Mouse (Mus musculus) hindbrain, embryonic 15.5 days (tissue): Measurements from ENCODE around the gene Rit1. TPM values are rescaled to one million over a fixed set of nuclear protein-coding genes. Genes with fewer than 3 reads are reported as not detected.

Experiments used
- ATAC-seq: fragments of 200-750 bp; cut with Nextera tagmentation; 2 replicates; pipeline ENCODE4 v1.8.0; 2017; ENCODE audit warnings: low read depth, moderate number of reproducible peaks, moderate TSS enrichment; ENCODE audit not compliant: low FRiP score
- H3K27ac ChIP-seq: fragments of 300-500 bp; sonication (generic); replicated peaks from 2 replicates; pipeline ENCODE4 v1.5.1; 2015; ENCODE audit warnings: mild to moderate bottlenecking, inconsistent platforms
- H3K27me3 ChIP-seq: fragments of 300-500 bp; sonication (generic); 2 replicates; pipeline ENCODE4 v1.6.1; 2015; ENCODE audit warnings: control low read depth, inconsistent platforms
- H3K36me3 ChIP-seq: fragments of 300-500 bp; sonication (generic); 2 replicates; pipeline ENCODE4 v1.6.1; 2015; ENCODE audit warnings: control low read depth, inconsistent platforms
- H3K4me1 ChIP-seq: fragments of 300-500 bp; sonication (generic); replicated peaks from 2 replicates; pipeline ENCODE4 v1.6.1; 2015; ENCODE audit warnings: control low read depth, inconsistent platforms
- H3K4me2 ChIP-seq: fragments of 300-500 bp; sonication (generic); 2 replicates; pipeline ENCODE4 v1.6.1; 2015; ENCODE audit warnings: moderate library complexity, mild to moderate bottlenecking, inconsistent platforms
- H3K4me3 ChIP-seq: fragments of 300-500 bp; sonication (generic); 2 replicates; pipeline ENCODE4 v1.5.1; 2015; ENCODE audit warnings: mild to moderate bottlenecking, inconsistent platforms
- H3K9ac ChIP-seq: fragments of 300-500 bp; sonication (generic); 2 replicates; pipeline ENCODE4 v1.6.1; 2015; ENCODE audit warnings: inconsistent platforms
- H3K9me3 ChIP-seq: fragments of 300-500 bp; sonication (generic); 2 replicates; pipeline ENCODE4 v1.6.1; 2016; ENCODE audit warnings: control low read depth, inconsistent platforms
- WGBS: fragments of 180-500 bp; shearing (Covaris S2); methylation state at CpG from one replicate; pipeline ENCODE4 v1.1.7; 2015; 5-methylcytosine and 5-hydroxymethylcytosine counted together
- polyA plus RNA-seq: library from polyadenylated mRNA; unstranded; fragments of >200 nt; fragmentation: Nextera tagmentation; extraction: Ambion mirVana; gene quantifications from 2 replicates; pipeline ENCODE4 v1.2.1, GENCODE M21; 2015

The Rit1 gene
- polyA plus RNA-seq: 64.4 and 66.8 TPM in 2 replicates

DNA sequence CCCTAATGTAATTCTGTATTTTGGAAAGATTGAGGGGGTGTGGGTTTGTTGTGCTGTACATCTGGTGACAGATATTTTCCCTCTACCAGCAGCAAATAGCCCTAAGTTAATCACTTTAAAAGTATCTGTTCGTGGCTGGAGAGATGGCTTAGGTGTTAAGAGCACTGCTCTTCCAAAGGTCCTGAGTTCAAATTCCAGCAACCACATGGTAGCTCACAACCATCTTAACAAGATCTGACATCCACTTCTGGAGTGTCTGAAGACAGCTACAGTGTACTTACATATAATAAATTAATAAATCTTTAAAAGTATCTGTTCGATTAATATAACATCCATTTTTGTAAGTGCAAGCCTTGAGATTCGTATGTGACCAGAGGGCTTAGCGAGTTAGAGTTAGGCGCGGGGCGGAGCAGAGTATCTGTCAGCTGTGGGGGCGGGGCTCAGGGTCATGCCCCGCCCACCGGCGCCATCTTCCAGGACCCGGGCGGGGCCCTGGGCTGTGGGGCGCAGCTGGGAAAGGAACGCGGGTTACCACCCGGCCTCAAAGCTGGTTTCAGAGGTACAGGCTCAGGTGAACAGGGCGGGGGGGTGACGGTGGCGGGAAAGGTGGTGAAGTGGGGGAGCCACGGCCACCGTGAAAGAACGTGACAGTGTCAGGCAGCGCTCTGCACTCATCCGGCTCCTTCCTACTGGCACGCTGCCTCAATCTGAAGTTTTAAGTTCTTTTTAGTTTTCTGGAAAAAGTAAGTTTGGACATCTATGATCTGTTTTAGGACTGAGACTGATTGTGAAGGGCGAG, at the start of gene Rit1:
TSS of gene Rit1 (plus strand) at position 440 of the 799 bp plus-strand sequence.
- Histone ChIP-seq H3K4me2 (peak within 1 kb of the TSS; percentile 87), H3K9ac (peak within 1 kb of the TSS; percentile 56), H3K27ac (peak within 1 kb of the TSS; percentile 64), H3K27me3 (no peaks in the 10 kb centered on the region), H3K9me3 (no peaks in the 10 kb centered on the region), H3K36me3 (peaks cover 26% of the 10 kb centered on the region), H3K4me1 (peaks cover 21% of the 10 kb centered on the region), H3K4me3 (peak within 1 kb of the TSS; percentile 72)
- ATAC-seq: peak; percentile 94
- WGBS: 3% methylated on average over 27 of the region's 27 CpGs

DNA sequence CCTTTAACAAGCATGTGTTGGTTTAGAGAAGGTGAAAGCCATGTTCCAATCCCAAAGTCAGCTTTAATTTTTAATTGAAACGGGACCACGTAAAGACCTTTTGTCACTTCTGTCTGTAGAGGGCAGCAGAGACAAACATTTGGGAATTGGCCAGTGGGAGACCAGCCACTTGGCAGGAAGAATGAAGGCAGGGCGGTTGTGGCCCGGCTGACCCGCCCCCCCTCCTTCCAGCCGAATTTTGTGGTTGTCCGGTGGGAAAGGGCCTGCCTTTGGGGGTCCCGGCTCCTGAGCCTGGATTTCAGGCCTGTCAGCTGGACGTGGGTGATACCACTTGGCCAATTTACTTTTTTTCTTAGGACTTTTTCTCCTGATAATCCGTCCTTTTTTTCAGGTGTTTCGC, 39.2 kb upstream of the Rit1 start:
- Histone ChIP-seq H3K4me3 (peak overlapping the region; percentile 28), H3K4me2 (peak overlapping the region; percentile 62), H3K27me3 (no peaks in the 10 kb centered on the region), H3K9ac (0 out of 2 replicates have a peak overlapping the region, but pooled peaks have one; percentile 45), H3K4me1 (peaks cover 4% of the 10 kb centered on the region; the same call in 1 of the 2 replicates), H3K27ac (no peak overlapping the region), H3K9me3 (no peaks in the 10 kb centered on the region), H3K36me3 (no peaks in the 10 kb centered on the region)
- peak; percentile 38; the same call in 1 of the 2 replicates for ATAC-seq
- 9% methylated on average over 11 of the region's 11 CpGs for WGBS

DNA sequence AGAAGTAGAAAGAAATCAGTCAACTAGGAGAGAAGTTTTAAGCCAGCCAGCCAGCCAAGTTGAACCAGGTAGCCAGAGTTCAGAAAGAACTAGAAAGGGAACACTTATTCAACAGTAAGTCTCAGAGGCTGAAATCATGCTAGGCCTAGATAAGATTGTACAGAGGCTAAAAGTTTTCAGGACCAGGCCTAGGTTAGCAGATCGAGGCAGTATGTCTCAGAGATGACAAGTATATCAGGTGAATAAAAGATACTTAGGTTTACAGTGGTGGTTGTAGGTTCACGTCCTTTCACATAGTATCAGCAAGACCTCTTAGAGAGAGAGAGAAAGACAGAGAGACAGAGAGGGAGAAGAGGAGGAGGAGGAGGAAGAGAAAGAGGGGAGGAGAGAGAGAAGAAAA, 32.8 kb upstream of the Rit1 start:
- Histone ChIP-seq H3K9ac (no peak overlapping the region), H3K4me1 (peaks cover 28% of the 10 kb centered on the region), H3K27me3 (no peaks in the 10 kb centered on the region), H3K36me3 (peaks cover 10% of the 10 kb centered on the region; the same call in 1 of the 2 replicates), H3K4me2 (no peak overlapping the region), H3K9me3 (no peaks in the 10 kb centered on the region), H3K4me3 (no peak overlapping the region), H3K27ac (no peak overlapping the region)
- 91% methylated on average over 2 of the region's 2 CpGs for WGBS
- no peak for ATAC-seq

DNA sequence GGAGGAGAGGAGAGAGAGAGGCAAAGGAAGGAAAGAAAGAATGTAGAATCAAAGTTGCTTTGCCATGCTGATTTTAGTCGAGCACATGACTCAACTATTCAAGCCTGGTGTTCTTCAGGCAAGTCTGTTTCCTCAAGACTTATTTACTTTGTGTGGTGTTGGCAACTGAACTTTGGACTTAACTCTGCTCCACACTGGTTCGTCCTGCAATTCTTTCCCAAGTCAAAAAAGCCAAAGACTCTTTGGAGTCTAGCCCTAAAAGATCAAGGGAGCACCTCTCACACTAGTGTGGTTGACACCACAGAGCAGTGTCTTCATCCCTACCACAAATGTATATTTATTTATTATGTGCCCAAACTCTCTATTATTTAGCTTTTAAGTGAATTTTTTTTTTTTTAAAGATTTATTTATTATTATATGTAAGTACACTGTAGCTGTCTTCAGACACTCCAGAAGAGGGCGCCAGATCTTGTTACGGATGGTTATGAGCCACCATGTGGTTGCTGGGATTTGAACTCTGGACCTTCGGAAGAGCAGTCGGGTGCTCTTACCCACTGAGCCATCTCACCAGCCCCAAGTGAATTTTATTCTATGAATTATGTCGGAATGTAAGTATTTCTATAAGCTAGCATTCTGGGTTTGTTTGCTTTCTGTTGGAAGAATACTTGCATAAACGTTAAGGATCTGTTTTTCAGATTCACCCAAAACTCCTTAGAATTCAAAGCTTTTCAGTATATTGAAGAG, 32.2 kb upstream of the Rit1 start:
- H3K9ac ChIP-seq: peak overlapping the region; percentile 42; the same call in 1 of the 2 replicates

DNA sequence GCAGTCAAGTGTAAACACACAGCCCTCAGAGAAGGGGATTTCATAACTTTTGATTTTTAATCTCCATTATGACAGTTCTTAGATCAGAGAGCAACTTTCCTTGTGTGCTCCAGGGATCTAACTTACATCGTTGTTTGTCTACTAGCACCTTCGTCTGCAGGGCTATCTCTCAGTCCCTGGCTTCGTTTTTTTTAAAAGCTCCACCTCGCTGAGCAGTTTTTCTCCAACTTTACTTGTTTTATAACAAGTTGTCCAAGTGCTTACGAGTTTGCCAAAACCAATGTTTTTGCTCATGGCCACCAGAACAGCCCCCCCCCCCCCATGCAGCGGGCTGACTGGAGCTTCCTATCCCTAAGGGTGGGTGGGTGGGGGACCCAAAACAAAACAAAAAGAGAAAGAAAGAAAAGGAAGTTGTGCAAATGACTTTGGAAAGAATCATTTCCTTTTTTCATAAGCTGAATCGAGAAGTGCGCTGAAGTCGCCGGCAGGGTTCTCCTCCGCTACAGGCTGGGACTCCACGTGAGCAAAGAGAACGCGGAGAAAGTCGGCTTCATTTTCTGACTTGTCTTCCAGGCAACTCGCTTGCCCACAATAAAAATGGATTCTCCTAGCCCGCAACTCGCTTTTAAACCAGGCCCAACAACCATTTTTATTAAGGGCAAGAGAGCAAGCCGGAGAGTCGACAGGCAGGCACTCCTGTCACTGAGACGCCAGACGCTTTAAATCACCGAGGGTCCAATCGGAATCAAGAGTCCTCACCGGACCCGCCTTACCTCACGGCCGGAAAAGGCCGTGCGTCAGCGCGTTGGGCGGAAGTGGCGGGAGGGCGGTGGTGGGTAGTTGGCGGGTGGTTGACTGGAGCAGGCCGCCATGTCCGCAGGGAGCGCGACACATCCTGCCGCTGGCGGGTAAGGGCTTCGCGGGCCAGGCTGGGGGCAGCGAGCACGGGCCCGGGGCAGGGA, 31.4 kb upstream of the Rit1 start, which contains the start of gene Khdc4:
TSS of gene Khdc4 (plus strand) at position 824 of the 962 bp plus-strand sequence.
- Histone ChIP-seq H3K36me3 (peaks cover 25% of the 10 kb centered on the region), H3K4me3 (peak within 1 kb of the TSS; percentile 90), H3K9me3 (no peaks in the 10 kb centered on the region), H3K9ac (peak within 1 kb of the TSS; percentile 96), H3K4me1 (peaks cover 28% of the 10 kb centered on the region), H3K27ac (peak within 1 kb of the TSS; percentile 93), H3K4me2 (peak within 1 kb of the TSS; percentile 91), H3K27me3 (no peaks in the 10 kb centered on the region)
- peak; percentile 99 for ATAC-seq
- WGBS: under 1% methylated on average over 47 of the region's 47 CpGs

More for the DNA sequence above, 32.2 kb upstream of the Rit1 start:
- H3K27ac ChIP-seq: peak overlapping the region; percentile 93
- H3K36me3 ChIP-seq: peaks cover 16% of the 10 kb centered on the region
- ATAC-seq: no peak
- peaks cover 28% of the 10 kb centered on the region for H3K4me1 ChIP-seq
- peak overlapping the region; percentile 90 for H3K4me3 ChIP-seq
- H3K9me3 ChIP-seq: no peaks in the 10 kb centered on the region
- H3K4me2 ChIP-seq: peak overlapping the region; percentile 91
- WGBS: 59% methylated on average over 8 of the region's 8 CpGs
- H3K27me3 ChIP-seq: no peaks in the 10 kb centered on the region

DNA sequence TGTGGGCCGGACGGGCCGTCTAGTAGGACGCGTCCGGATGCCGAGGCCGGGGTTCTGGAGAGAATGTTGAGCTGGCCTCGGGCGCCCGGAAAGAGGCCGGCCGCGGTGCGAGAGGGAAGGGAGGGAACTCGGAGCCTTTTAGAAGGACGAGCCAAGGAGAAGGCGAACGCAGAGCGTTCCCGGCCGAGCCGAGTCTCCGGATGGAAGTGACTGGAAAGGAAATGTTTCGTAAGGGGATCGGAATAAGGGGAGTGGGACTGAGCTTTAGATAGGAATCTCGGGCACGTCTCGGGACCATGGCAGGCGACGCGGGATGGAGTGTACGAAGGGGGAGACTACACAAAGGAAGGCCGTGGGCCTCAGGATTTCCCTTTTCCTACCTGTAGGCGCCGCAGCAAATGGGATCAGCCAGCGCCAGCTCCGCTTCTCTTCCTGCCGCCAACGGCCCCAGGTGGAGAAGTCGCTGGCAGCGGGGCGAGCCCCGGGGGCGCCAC, 30.6 kb upstream of the Rit1 start:
- WGBS: 0% methylated on average over 45 of the region's 45 CpGs
- ATAC-seq: peak; percentile 77

DNA sequence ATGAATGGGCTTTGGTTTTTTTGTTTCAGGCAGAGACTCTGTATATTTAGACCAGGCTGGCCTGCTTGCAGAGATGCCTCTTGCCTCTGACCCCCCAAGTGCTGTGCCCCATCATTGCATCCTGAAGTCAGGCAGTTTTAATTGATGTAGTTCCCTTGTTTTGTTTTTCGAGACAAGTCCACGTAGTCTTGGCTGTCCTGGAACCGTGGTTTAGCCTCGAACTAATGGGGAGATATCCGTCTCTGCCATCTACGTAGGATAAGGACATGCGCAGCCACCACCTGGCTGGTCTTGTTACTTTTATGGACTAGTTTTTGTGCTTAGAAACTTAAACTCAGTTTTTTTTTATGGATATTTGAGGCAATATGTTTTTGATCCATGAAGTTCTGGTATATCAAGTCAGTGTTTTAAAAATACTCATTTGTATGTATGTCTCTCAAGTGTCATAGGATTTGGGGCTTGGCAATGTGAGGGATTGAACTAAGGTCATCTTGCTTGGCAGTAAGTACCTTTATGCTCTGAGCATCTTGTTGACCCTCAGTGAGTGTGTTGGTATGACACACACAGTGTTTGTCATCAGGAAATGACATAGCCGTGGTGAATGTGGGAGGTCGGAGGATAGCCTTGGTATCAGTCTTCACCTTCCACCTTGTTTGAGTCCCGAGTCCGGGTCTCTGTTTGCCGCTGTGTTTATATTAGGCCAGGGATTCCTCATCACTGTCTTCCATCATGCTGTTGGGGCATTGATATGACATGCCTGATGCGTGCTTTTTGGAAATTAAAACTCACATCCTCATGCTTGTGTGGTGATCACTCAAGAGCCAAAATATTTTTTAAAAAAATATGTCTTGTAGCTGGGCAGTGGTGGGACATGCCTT, 29.7 kb upstream of the Rit1 start:
- Histone ChIP-seq H3K4me2 (peak overlapping the region; percentile 91), H3K27me3 (no peaks in the 10 kb centered on the region), H3K27ac (peak overlapping the region; percentile 93), H3K36me3 (peaks cover 40% of the 10 kb centered on the region), H3K4me3 (peak overlapping the region; percentile 90), H3K4me1 (peaks cover 28% of the 10 kb centered on the region), H3K9ac (peak overlapping the region; percentile 96), H3K9me3 (no peaks in the 10 kb centered on the region)
- 52% methylated on average over 13 of the region's 13 CpGs for WGBS
- no peak for ATAC-seq

More for the DNA sequence above, 30.6 kb upstream of the Rit1 start:
- Histone ChIP-seq H3K4me1 (peaks cover 28% of the 10 kb centered on the region), H3K4me2 (peak overlapping the region; percentile 91), H3K27me3 (no peaks in the 10 kb centered on the region), H3K4me3 (peak overlapping the region; percentile 90), H3K9me3 (no peaks in the 10 kb centered on the region), H3K27ac (peak overlapping the region; percentile 93), H3K36me3 (peaks cover 32% of the 10 kb centered on the region), H3K9ac (peak overlapping the region; percentile 96)

DNA sequence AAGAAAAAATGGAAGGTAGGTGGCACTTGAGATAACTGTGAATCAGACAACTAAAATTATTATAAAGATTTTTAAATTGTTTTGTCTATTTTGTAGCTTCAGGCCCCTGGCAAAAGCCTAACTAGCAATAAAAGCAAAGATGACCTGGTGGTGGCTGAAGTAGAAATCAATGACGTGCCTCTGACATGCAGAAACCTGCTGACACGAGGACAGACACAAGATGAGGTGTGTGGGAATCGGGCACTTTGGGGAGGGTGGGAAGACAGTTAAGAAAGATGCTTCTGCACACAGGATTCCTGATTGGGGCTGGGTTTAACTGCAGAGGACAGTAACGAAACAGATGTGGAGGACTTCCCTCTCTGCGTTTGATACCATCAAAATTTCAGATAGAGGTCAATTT, 27.6 kb upstream of the Rit1 start:
- ATAC-seq: no peak
- peaks cover 58% of the 10 kb centered on the region for H3K36me3 ChIP-seq

DNA sequence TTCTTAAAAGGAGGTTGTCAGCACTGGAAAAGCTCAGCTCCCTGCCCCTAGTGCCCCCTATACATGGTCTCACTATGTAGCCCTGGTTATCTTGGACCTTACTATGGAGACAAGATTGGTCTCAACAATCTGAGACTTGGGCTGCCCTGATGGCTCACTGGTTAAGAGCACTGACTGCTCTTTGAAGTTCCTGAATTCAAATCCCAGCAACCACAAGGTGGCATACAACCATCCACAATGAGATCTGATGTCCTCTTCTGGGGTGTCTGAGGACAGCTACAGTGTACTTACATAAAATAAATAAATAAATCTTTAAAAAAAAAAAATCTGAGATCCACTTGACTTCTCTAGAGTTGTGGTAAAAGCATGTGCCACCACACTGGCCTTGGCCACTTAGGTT, 21.1 kb upstream of the Rit1 start:
- H3K4me3 ChIP-seq: no peak overlapping the region
- H3K27ac ChIP-seq: no peak overlapping the region
- H3K9me3 ChIP-seq: no peaks in the 10 kb centered on the region
- no peaks in the 10 kb centered on the region for H3K27me3 ChIP-seq
- H3K36me3 ChIP-seq: peaks cover 93% of the 10 kb centered on the region
- H3K4me1 ChIP-seq: no peaks in the 10 kb centered on the region
- H3K9ac ChIP-seq: no peak overlapping the region
- ATAC-seq: no peak
- no peak overlapping the region for H3K4me2 ChIP-seq

More for the DNA sequence above, 27.6 kb upstream of the Rit1 start:
- Histone ChIP-seq H3K4me3 (no peak overlapping the region), H3K9me3 (no peaks in the 10 kb centered on the region), H3K27me3 (no peaks in the 10 kb centered on the region), H3K27ac (no peak overlapping the region), H3K4me2 (no peak overlapping the region), H3K9ac (no peak overlapping the region), H3K4me1 (peaks cover 28% of the 10 kb centered on the region)
- 90% methylated on average over 5 of the region's 5 CpGs for WGBS

DNA sequence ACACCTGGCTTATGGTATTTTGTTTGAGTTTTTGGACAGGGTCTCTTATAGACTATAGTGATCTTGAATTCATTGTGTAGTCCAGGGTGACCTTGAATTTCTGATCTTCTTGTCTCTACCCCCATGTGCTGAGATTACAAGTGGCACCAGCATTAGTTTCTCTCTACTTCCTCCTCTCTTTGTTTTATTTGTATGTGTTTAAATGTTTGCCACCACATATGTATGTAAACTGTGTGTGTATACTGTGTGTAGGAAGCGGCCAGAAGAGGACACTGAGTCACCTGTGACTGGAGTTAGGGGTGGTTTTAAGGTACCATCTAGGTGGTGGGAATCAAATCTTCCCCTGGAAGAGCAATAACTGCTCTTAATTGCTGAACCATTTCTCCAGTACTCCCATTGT, 18.6 kb upstream of the Rit1 start:
- no peak overlapping the region for H3K9ac ChIP-seq
- no peak overlapping the region for H3K27ac ChIP-seq
- no peak for ATAC-seq
- no peaks in the 10 kb centered on the region for H3K27me3 ChIP-seq
- H3K36me3 ChIP-seq: peaks cover 93% of the 10 kb centered on the region
- H3K9me3 ChIP-seq: no peaks in the 10 kb centered on the region
- H3K4me3 ChIP-seq: no peak overlapping the region
- 96% methylated on average over 1 of the region's 1 CpGs for WGBS
- no peaks in the 10 kb centered on the region for H3K4me1 ChIP-seq
- H3K4me2 ChIP-seq: no peak overlapping the region
